ENCODE assay signal across 14 mouse cellular contexts in genomic region chr12:52675010-52675409, GRCm38 (mm10). TPM values are rescaled to one million over a fixed set of nuclear protein-coding genes. Genes with fewer than 3 reads are reported as not detected.
DNase-seq lines count a peak whose midpoint lies in the region; ATAC-seq lines count a peak whose summit lies in the region.
"Had no signal": no experiment of that assay in that cellular context is flagged by ENCODE, and none has a peak within 500 bp of the region (broad histone marks: within the 10 kb centered on the region; RNA-seq: fewer than 3 reads in every experiment).

No protein-coding gene starts in this region.

- H3K9me3 ChIP-seq in forebrain, embryonic 11.5 days (ENCODE audit: control insufficient read depth, low read length): no peaks in the 10 kb centered on the region
- H3K9me3 ChIP-seq in hindbrain, embryonic 16.5 days (ENCODE audit: control insufficient read depth, low read length): no peaks in the 10 kb centered on the region
- no peaks in the 10 kb centered on the region for H3K9me3 ChIP-seq in heart, embryonic 10.5 days

- H3K9ac ChIP-seq in forebrain, embryonic 11.5 days (ENCODE audit: low read length): no peak overlapping the region
- no peak overlapping the region for H3K9ac ChIP-seq in hindbrain, embryonic 16.5 days (ENCODE audit: low read depth, low read length)

- DNase-seq in cerebellum, adult 11 months: peak; percentile 3
- DNase-seq in cerebellum, postnatal 36 days: no peak
- peak; percentile 57 for DNase-seq in brain, adult 2 months (ENCODE audit: low read depth, low spot score)
- DNase-seq in forebrain, embryonic 11.5 days (ENCODE audit: low spot score): no peak
- no peak for DNase-seq in adrenal gland, adult (ENCODE audit: inconsistent age in 2 of 2, low spot score in 1 of 2)
- DNase-seq in adrenal gland, postnatal 10 days: no peak
- no peak for DNase-seq in heart, embryonic 10.5 days (ENCODE audit: low spot score)
- DNase-seq: kidney, postnatal 14 days; lung, postnatal 14 days had no signal

- no peak overlapping the region for H3K4me2 ChIP-seq in forebrain, embryonic 11.5 days (ENCODE audit: low read depth, low read length, severe bottlenecking)
- H3K4me2 ChIP-seq in hindbrain, embryonic 16.5 days (ENCODE audit: low read length): no peak overlapping the region
- H3K4me2 ChIP-seq: liver, embryonic 11.5 days had no signal

- WGBS in forebrain, embryonic 11.5 days: 63% methylated on average over 4 of the region's 4 CpGs
- 30% methylated on average over 4 of the region's 4 CpGs for WGBS in hindbrain, embryonic 16.5 days
- WGBS in heart, embryonic 10.5 days: 62% methylated on average over 4 of the region's 4 CpGs

- H3K4me3 ChIP-seq in forebrain, embryonic 11.5 days (ENCODE audit: low read depth, low read length): no peak overlapping the region
- H3K4me3 ChIP-seq in hindbrain, embryonic 16.5 days (ENCODE audit: low read length): no peak overlapping the region
- H3K4me3 ChIP-seq in heart, embryonic 10.5 days: no peak overlapping the region
- H3K4me3 ChIP-seq: erythroblast, embryonic 14.5 days; left cerebral cortex, adult 2 months had no signal

- ATAC-seq in forebrain, embryonic 11.5 days (replicated peaks; ENCODE audit: low FRiP score): no peak
- ATAC-seq in hindbrain, embryonic 16.5 days: peak; percentile 92

- H3K27me3 ChIP-seq in forebrain, embryonic 11.5 days (ENCODE audit: control insufficient read depth, insufficient read depth, low read length): no peaks in the 10 kb centered on the region
- no peaks in the 10 kb centered on the region for H3K27me3 ChIP-seq in hindbrain, embryonic 16.5 days (replicated peaks; ENCODE audit: control insufficient read depth, insufficient read depth, low read length)
- H3K27me3 ChIP-seq in heart, embryonic 10.5 days (ENCODE audit: insufficient read depth, poor library complexity, severe bottlenecking): no peaks in the 10 kb centered on the region

- peaks cover 8% of the 10 kb centered on the region; the same call in 1 of the 2 replicates for H3K4me1 ChIP-seq in forebrain, embryonic 11.5 days (replicated peaks; ENCODE audit: control insufficient read depth, insufficient read depth, low read length)
- H3K4me1 ChIP-seq in hindbrain, embryonic 16.5 days (ENCODE audit: control insufficient read depth, insufficient read depth, low read depth, low read length): peaks cover 8% of the 10 kb centered on the region; the same call in 1 of the 2 replicates
- peaks cover 5% of the 10 kb centered on the region; the same call in 1 of the 2 replicates for H3K4me1 ChIP-seq in heart, embryonic 10.5 days

- peak overlapping the region; percentile 31; the same call in 1 of the 2 replicates for H3K27ac ChIP-seq in forebrain, embryonic 11.5 days (ENCODE audit: low read depth, low read length)
- H3K27ac ChIP-seq in hindbrain, embryonic 16.5 days (ENCODE audit: low read depth, low read length): no peak overlapping the region
- H3K27ac ChIP-seq in heart, embryonic 10.5 days: no peak overlapping the region
- H3K27ac ChIP-seq: left cerebral cortex, adult 2 months had no signal

- no peaks in the 10 kb centered on the region for H3K36me3 ChIP-seq in forebrain, embryonic 11.5 days (ENCODE audit: control insufficient read depth, insufficient read depth, low read length)
- H3K36me3 ChIP-seq in hindbrain, embryonic 16.5 days (ENCODE audit: control insufficient read depth, insufficient read depth, low read length): no peaks in the 10 kb centered on the region
- H3K36me3 ChIP-seq in heart, embryonic 10.5 days: no peaks in the 10 kb centered on the region

RNA-seq across cellular contexts. Expression of gene Akap6, which starts 24.2 kb away (rescaled TPM):
- polyA plus RNA-seq in forebrain, embryonic 11.5 days (2014; fragmentation: Nextera tagmentation; extraction: Ambion mirVana): 11.6 and 13.2 TPM in 2 replicates
- polyA plus RNA-seq in hindbrain, embryonic 16.5 days (2015; fragmentation: Nextera tagmentation; extraction: Ambion mirVana): 22.9 and 23.9 TPM in 2 replicates
- 10 to 100 TPM in 1 of 2 experiments, 1 to 10 TPM in 1; 4.2 to 11.6 TPM for total RNA-seq in adrenal gland, postnatal 10 days (2021)
- polyA plus RNA-seq in heart, embryonic 10.5 days (2016; fragmentation: Nextera tagmentation; extraction: Ambion mirVana): 2.3 and 6.0 TPM in 2 replicates
- total RNA-seq: MEL had no signal
- polyA plus RNA-seq: erythroblast, embryonic 14.5 days had no signal

Comparison
In these comparisons a context has a peak if more than half of its experiments do, and no peak if none do; other contexts are left out.
1. DNase-seq: peak in cerebellum, adult 11 months (single experiment) and brain, adult 2 months (single experiment); none in cerebellum, postnatal 36 days (0 of 2), forebrain, embryonic 11.5 days (single experiment), adrenal gland, adult (0 of 2), adrenal gland, postnatal 10 days (single experiment) and heart, embryonic 10.5 days (single experiment).